Mouse (Mus musculus) C2C12 (cell line): ENCODE measurements at regions not wholly inside any gene's neighbourhood (a gene's known extent, or its start where the extent isn't known, plus 50 kb on each side); places are given as distances from the start of the nearest gene placed in this dataset.

Experiments used
- CEBPB ChIP-seq: IDR thresholded peaks from one replicate; pipeline ENCODE4 v1.6.1; 2011; ENCODE audit warnings: low read depth, mild to moderate bottlenecking, control low read depth, moderate library complexity
- CTCF ChIP-seq: IDR thresholded peaks from one replicate; pipeline ENCODE4 v1.5.1; 2011; ENCODE audit not compliant: control insufficient read depth, insufficient read depth, insufficient read length
- MAX ChIP-seq: IDR thresholded peaks from one replicate; pipeline ENCODE4 v1.6.1; 2011; ENCODE audit warnings: mild to moderate bottlenecking, control low read depth
- MYOD1 ChIP-seq: IDR thresholded peaks from one replicate; pipeline ENCODE4 v1.6.1; 2011; ENCODE audit warnings: low read depth; ENCODE audit not compliant: control insufficient read depth, insufficient read length
- MYOG ChIP-seq: IDR thresholded peaks from one replicate; pipeline ENCODE4 v1.6.1; 2011; ENCODE audit not compliant: control insufficient read depth, insufficient read length; ENCODE audit errors: extremely low read depth
- USF1 ChIP-seq: IDR thresholded peaks from one replicate; pipeline ENCODE4 v1.6.1; 2011; ENCODE audit warnings: low read depth, mild to moderate bottlenecking, control low read depth, moderate library complexity

- TF ChIP-seq CTCF (no peak), CEBPB (no peak), MYOD1 (no peak), USF1 (no peak), MAX (no peak), MYOG (no peak)
These were observed 206.7 kb upstream of the Ank start for GRCm38 (mm10) chr15:27259854-27260191.
